Mouse (Mus musculus) CH12.LX (cell line): ENCODE results near the gene 4930404N11Rik. TPM values are rescaled to one million over a fixed set of nuclear protein-coding genes. Genes with fewer than 3 reads are reported as not detected.

Experiments used
- DNase-seq: peaks from one replicate; pipeline ENCODE4 v3.0.0-alpha.2; 2013; ENCODE audit errors: extremely low read depth
- H3K27ac ChIP-seq: 2 replicates; pipeline ENCODE4 v1.5.1; 2012; ENCODE audit warnings: low read depth, mild to moderate bottlenecking, control low read depth, moderate library complexity; ENCODE audit not compliant: insufficient read depth
- H3K27me3 ChIP-seq: replicated peaks from 2 replicates; pipeline ENCODE3; 2012; ENCODE audit warnings: inconsistent platforms
- H3K36me3 ChIP-seq, 2 experiments: replicated peaks in 1 of 2; 2 replicates each; pipeline versions ENCODE3 to v1.6.1; 2012; ENCODE audit warnings: inconsistent platforms in 1 of 2, low read length in 1 of 2, mild to moderate bottlenecking in 1 of 2, mixed read lengths in 1 of 2, moderate library complexity in 1 of 2; ENCODE audit not compliant: control insufficient read depth in 1 of 2, insufficient read depth in 1 of 2
- H3K4me1 ChIP-seq, 2 experiments: 2 replicates each; pipeline ENCODE4 v1.6.1; 2012; ENCODE audit warnings: inconsistent platforms in 1 of 2, moderate library complexity in 1 of 2; ENCODE audit not compliant: insufficient read depth in 2 of 2, control insufficient read depth in 1 of 2
- H3K4me2 ChIP-seq: 2 replicates; pipeline ENCODE4 v1.6.1; 2012; ENCODE audit warnings: low read depth, mild to moderate bottlenecking, control low read depth; ENCODE audit not compliant: poor library complexity, insufficient read depth, severe bottlenecking
- H3K4me3 ChIP-seq, 3 experiments: fragments of 150-350 bp in 1 of 3; sonication (generic) in 1 of 3; replicated peaks in 1 of 3; 2 replicates each; pipeline versions ENCODE3 to v1.5.1; 2011 to 2012; ENCODE audit warnings: low read depth in 2 of 3, low read length in 2 of 3, mild to moderate bottlenecking in 2 of 3, moderate library complexity in 2 of 3, control low read depth in 1 of 3, improper control_type of control experiment in 1 of 3, inconsistent platforms in 1 of 3, mixed read lengths in 1 of 3; ENCODE audit not compliant: poor library complexity in 1 of 3
- H3K79me2 ChIP-seq: replicated peaks from 2 replicates; pipeline ENCODE4 v1.6.1; 2012; ENCODE audit warnings: mild to moderate bottlenecking, moderate library complexity; ENCODE audit not compliant: control insufficient read depth, poor library complexity, insufficient read depth, severe bottlenecking; ENCODE audit errors: extremely low read depth
- H3K9ac ChIP-seq: 2 replicates; pipeline ENCODE4 v1.6.1; 2012; ENCODE audit warnings: low read depth, mild to moderate bottlenecking, control low read depth, moderate library complexity; ENCODE audit not compliant: insufficient read depth
- H3K9me3 ChIP-seq: replicated peaks from 2 replicates; pipeline ENCODE3; 2012; ENCODE audit warnings: low read length, inconsistent platforms, mixed read lengths
- CHD1 ChIP-seq: IDR thresholded peaks from 2 replicates; pipeline ENCODE4 v1.6.1; 2012; ENCODE audit warnings: low read depth, low read length, improper control_type of control experiment, inconsistent platforms
- E2F4 ChIP-seq: IDR thresholded peaks from 2 replicates; pipeline ENCODE4 v1.6.1; 2011; ENCODE audit warnings: low read depth, low read length, improper control_type of control experiment; ENCODE audit not compliant: insufficient replicate concordance
- EP300 ChIP-seq: IDR thresholded peaks from 2 replicates; pipeline ENCODE4 v1.6.1; 2011; ENCODE audit warnings: low read length, improper control_type of control experiment
- GABPA ChIP-seq: IDR thresholded peaks from 2 replicates; pipeline ENCODE4 v1.6.1; 2012; ENCODE audit warnings: low read depth, low read length, improper control_type of control experiment, inconsistent platforms; ENCODE audit not compliant: insufficient replicate concordance
- IRF4 ChIP-seq: IDR thresholded peaks from 2 replicates; pipeline ENCODE4 v1.6.1; 2014; ENCODE audit warnings: low read depth, mild to moderate bottlenecking, inconsistent platforms, low read length, improper control_type of control experiment
- JUN ChIP-seq: IDR thresholded peaks from 2 replicates; pipeline ENCODE4 v1.6.1; 2011; ENCODE audit warnings: low read depth, mild to moderate bottlenecking, low read length, improper control_type of control experiment, moderate library complexity; ENCODE audit not compliant: insufficient read depth
- MAX ChIP-seq: IDR thresholded peaks from 2 replicates; pipeline ENCODE4 v1.6.1; 2011; ENCODE audit warnings: low read length, improper control_type of control experiment
- MAZ ChIP-seq: IDR thresholded peaks from 2 replicates; pipeline ENCODE4 v1.6.1; 2012; ENCODE audit warnings: low read depth, mild to moderate bottlenecking, inconsistent platforms, low read length, improper control_type of control experiment, moderate library complexity
- MEF2A ChIP-seq: IDR thresholded peaks from 2 replicates; pipeline ENCODE4 v1.6.1; 2014; ENCODE audit warnings: low read depth, mild to moderate bottlenecking, inconsistent platforms, low read length, improper control_type of control experiment, borderline replicate concordance
- MXI1 ChIP-seq: IDR thresholded peaks from 2 replicates; pipeline ENCODE4 v1.6.1; 2011; ENCODE audit warnings: mild to moderate bottlenecking, low read depth, low read length, improper control_type of control experiment
- MYC ChIP-seq: IDR thresholded peaks from 2 replicates; pipeline ENCODE4 v1.6.1; 2011; ENCODE audit warnings: low read depth, mild to moderate bottlenecking, improper control_type of control experiment, low read length
- NRF1 ChIP-seq: IDR thresholded peaks from 2 replicates; pipeline ENCODE4 v1.6.1; 2014; ENCODE audit warnings: low read depth, mild to moderate bottlenecking, inconsistent platforms, low read length, improper control_type of control experiment, moderate library complexity
- POLR2AphosphoS2 ChIP-seq: IDR thresholded peaks from 2 replicates; pipeline ENCODE4 v1.6.1; 2011; ENCODE audit warnings: low read depth, low read length, improper control_type of control experiment
- SIN3A ChIP-seq: IDR thresholded peaks from 2 replicates; pipeline ENCODE4 v1.6.1; 2012; ENCODE audit warnings: low read length, improper control_type of control experiment, inconsistent platforms
- SMC3 ChIP-seq: IDR thresholded peaks from 2 replicates; pipeline ENCODE4 v1.6.1; 2011; ENCODE audit warnings: low read depth, low read length, improper control_type of control experiment
- TBP ChIP-seq: conservative IDR thresholded peaks from 2 replicates; pipeline ENCODE4 v1.6.1; 2011; ENCODE audit warnings: low read depth, low read length, improper control_type of control experiment
- TCF12 ChIP-seq: IDR thresholded peaks from 2 replicates; pipeline ENCODE4 v1.6.1; 2014; ENCODE audit warnings: low read depth, mild to moderate bottlenecking, inconsistent platforms, low read length, improper control_type of control experiment
- UBTF ChIP-seq: IDR thresholded peaks from 2 replicates; pipeline ENCODE4 v1.6.1; 2012; ENCODE audit warnings: low read depth, mild to moderate bottlenecking, inconsistent platforms, low read length, improper control_type of control experiment, moderate library complexity
- USF2 ChIP-seq: conservative IDR thresholded peaks from 2 replicates; pipeline ENCODE4 v1.6.1; 2011; ENCODE audit warnings: low read depth, low read length, improper control_type of control experiment
- ZKSCAN1 ChIP-seq: IDR thresholded peaks from 2 replicates; pipeline ENCODE4 v1.6.1; 2012; ENCODE audit warnings: low read depth, inconsistent platforms, low read length, improper control_type of control experiment, borderline replicate concordance
- ZMIZ1 ChIP-seq: IDR thresholded peaks from 2 replicates; pipeline ENCODE4 v1.6.1; 2012; ENCODE audit warnings: low read depth, mild to moderate bottlenecking, inconsistent platforms, low read length, improper control_type of control experiment
- ZNF384 ChIP-seq: IDR thresholded peaks from 2 replicates; pipeline ENCODE4 v1.6.1; 2012; ENCODE audit warnings: low read depth, low read length, improper control_type of control experiment, inconsistent platforms
- dilution Hi-C: fragments of 300-500 bp; cut with MboI; formaldehyde crosslinking; loops from 2 replicates; pipeline ENCODE4 v1.14.3; 2020; ENCODE audit warnings: low sequenced_read_pairs; ENCODE audit not compliant: extremely low pct_unique_long_range_greater_than_20kb, extremely low pct_ligation_motif_present
- in situ Hi-C: fragments of 300-500 bp; cut with MboI; formaldehyde crosslinking; loops from 3 replicates; pipeline ENCODE4 v1.14.3; 2019; ENCODE audit warnings: low sequenced_read_pairs, low pct_ligation_motif_present, low pct_unique_long_range_greater_than_20kb, mixed read lengths
- polyA plus RNA-seq: library from polyadenylated mRNA; unstranded; fragments of >175 nt; gene quantifications from 2 replicates; pipeline ENCODE4 v1.2.1, GENCODE M21; 2012; ENCODE audit warnings: low read depth; ENCODE audit not compliant: insufficient read length
- total RNA-seq, 2 experiments: library from RNA; depleted of rRNA; stranded (reverse); fragments of 300-350 nt in 1 of 2; fragments of >200 nt in 1 of 2; gene quantifications; 2 replicates each; pipeline ENCODE4 v1.2.3; 2012 to 2014

The 4930404N11Rik gene
- total and polyA plus RNA-seq, 3 experiments = 0.23 to 5.2 (median 2.7) TPM

- TF ChIP-seq MAZ (no peak), MAX (no peak), MXI1 (no peak), USF2 (no peak), SMC3 (no peak), ZKSCAN1 (no peak), ZNF384 (no peak), NRF1 (no peak), POLR2AphosphoS2 (no peak), IRF4 (no peak), GABPA (no peak), MYC (no peak)
- DNase-seq = no peak
- H3K9ac ChIP-seq = no peak overlapping the region
- no peak overlapping the region for H3K4me2 ChIP-seq
- H3K36me3 ChIP-seq = peaks cover 13 to 15% of the 10 kb centered on the region in 2 experiments
- H3K27ac ChIP-seq = no peak overlapping the region
- in situ Hi-C loops (loop anchor here (5.0 kb wide), 1 partner anchor 150 kb away; no protein-coding TSS in a partner anchor), dilution Hi-C loops (no loop called here)
- H3K4me1 ChIP-seq = peaks cover 7 to 26% of the 10 kb centered on the region in 2 experiments
- no peaks in the 10 kb centered on the region for H3K9me3 ChIP-seq
- H3K4me3 ChIP-seq = no peak overlapping the region
- H3K27me3 ChIP-seq = no peaks in the 10 kb centered on the region
- H3K79me2 ChIP-seq = peaks cover 25% of the 10 kb centered on the region
Measured at GRCm38 (mm10) chr10:81382039-81382438, 16.4 kb upstream of the 4930404N11Rik start.

- H3K9ac ChIP-seq = no peak overlapping the region
- H3K27me3 ChIP-seq = no peaks in the 10 kb centered on the region
- H3K4me1 ChIP-seq = peaks cover 2 to 27% of the 10 kb centered on the region in 2 experiments; a peak in 2 of 4 replicates
- peaks cover 32% of the 10 kb centered on the region for H3K79me2 ChIP-seq
- no peak for TF ChIP-seq TCF12
- no peak for TF ChIP-seq IRF4
- no peak for TF ChIP-seq ZMIZ1
- TF ChIP-seq JUN = no peak
- no peak for TF ChIP-seq E2F4
- no peak for TF ChIP-seq MEF2A
- no peak for TF ChIP-seq USF2
- TF ChIP-seq CHD1 = no peak
- TF ChIP-seq POLR2AphosphoS2 = no peak
- no peak for TF ChIP-seq MXI1
- TF ChIP-seq NRF1 = no peak
- TF ChIP-seq TBP = no peak
- TF ChIP-seq EP300 = no peak
- no peak for TF ChIP-seq SIN3A
- TF ChIP-seq UBTF = no peak
- TF ChIP-seq, all 38 proteins: peak for 0
- H3K4me3 ChIP-seq = no peak overlapping the region
- peaks cover 4 to 9% of the 10 kb centered on the region in 2 experiments for H3K36me3 ChIP-seq
- H3K4me2 ChIP-seq = no peak overlapping the region
- in situ Hi-C loops = loop anchor here (5.0 kb wide), 1 partner anchor 152 kb away; no protein-coding TSS in a partner anchor
- no peak overlapping the region for H3K27ac ChIP-seq
- dilution Hi-C loops = no loop called here
- H3K9me3 ChIP-seq = no peaks in the 10 kb centered on the region
- DNase-seq = no peak
Measured at GRCm38 (mm10) chr10:81379809-81380378, 14.3 kb upstream of the 4930404N11Rik start.
